Comparison of ENCODE assay signal across 22 mouse cellular contexts in genomic region chr17:34978239-34978638, GRCm38 (mm10). TPM values are rescaled to one million over a fixed set of nuclear protein-coding genes. Genes with fewer than 3 reads are reported as not detected.
"Had no signal": no experiment of that assay in that cellular context is flagged by ENCODE, and none has a peak within 500 bp of the region (broad histone marks: within the 10 kb centered on the region; RNA-seq: fewer than 3 reads in every experiment).

No protein-coding gene starts in this region.

- ATAC-seq: liver, postnatal 0 days; lung, postnatal 0 days; midbrain, embryonic 15.5 days had no signal

- DNase-seq: liver, postnatal 0 days; lung, adult 2 months; lung, postnatal 14 days; lung, postnatal 36 days; right cerebral cortex, postnatal 14 days; thymus, adult 2 months; thymus, postnatal 25 days; thymus, postnatal 4 days had no signal

- H3K9me3 ChIP-seq: liver, embryonic 15.5 days; lung, embryonic 15.5 days; megakaryocyte, embryonic 14.5 days; midbrain, embryonic 12.5 days; midbrain, embryonic 15.5 days; neural tube, embryonic 12.5 days; stomach, embryonic 15.5 days had no signal

- H3K9ac ChIP-seq: liver, embryonic 15.5 days; liver, postnatal 0 days; lung, embryonic 15.5 days; midbrain, embryonic 12.5 days; midbrain, embryonic 15.5 days; neural tube, embryonic 12.5 days; stomach, embryonic 15.5 days had no signal

- H3K4me3 ChIP-seq: liver, embryonic 15.5 days; lung, embryonic 15.5 days; megakaryocyte, embryonic 14.5 days; midbrain, embryonic 12.5 days; midbrain, embryonic 15.5 days; neural tube, embryonic 12.5 days; stomach, embryonic 15.5 days had no signal

- H3K27me3 ChIP-seq: lung, embryonic 15.5 days; midbrain, embryonic 15.5 days; neural tube, embryonic 12.5 days; stomach, embryonic 15.5 days had no signal

- H3K27ac ChIP-seq: liver, embryonic 15.5 days; lung, embryonic 15.5 days; macrophage; midbrain, embryonic 12.5 days; midbrain, embryonic 15.5 days; neural tube, embryonic 12.5 days; stomach, embryonic 15.5 days; stomach, postnatal 0 days had no signal

- H3K36me3 ChIP-seq: liver, embryonic 15.5 days; lung, embryonic 15.5 days; midbrain, embryonic 12.5 days; midbrain, embryonic 15.5 days; stomach, embryonic 15.5 days had no signal

- H3K4me2 ChIP-seq: liver, embryonic 15.5 days; lung, embryonic 15.5 days; midbrain, embryonic 12.5 days; midbrain, embryonic 15.5 days; neural tube, embryonic 12.5 days; stomach, embryonic 15.5 days had no signal

RNA-seq across cellular contexts. Expression of gene Gm20481, which starts 8.5 kb away (rescaled TPM):
- polyA plus RNA-seq: liver, embryonic 15.5 days; lung, adult 2 months; lung, embryonic 15.5 days; lung, postnatal 0 days; macrophage; midbrain, embryonic 12.5 days; midbrain, embryonic 15.5 days; midbrain, postnatal 0 days; neural tube, embryonic 12.5 days; neural tube, embryonic 14.5 days; spleen, adult 2 months; stomach, embryonic 15.5 days; stomach, postnatal 0 days; thymus, adult 2 months; urinary bladder, adult 2 months had no signal

RNA-seq across cellular contexts. Expression of gene Hspa1b, which starts 19.2 kb away (rescaled TPM):
- polyA plus RNA-seq: midbrain, embryonic 12.5 days; neural tube, embryonic 12.5 days had no signal
